Mouse (Mus musculus): ENCODE measurements around the gene Alkbh1.
"Not testable (repeated sequence)": the region's sequence is repeated elsewhere in the genome, so short reads cannot be mapped to it uniquely, and the experiment has no call there.

Gene Alkbh1

DNA sequence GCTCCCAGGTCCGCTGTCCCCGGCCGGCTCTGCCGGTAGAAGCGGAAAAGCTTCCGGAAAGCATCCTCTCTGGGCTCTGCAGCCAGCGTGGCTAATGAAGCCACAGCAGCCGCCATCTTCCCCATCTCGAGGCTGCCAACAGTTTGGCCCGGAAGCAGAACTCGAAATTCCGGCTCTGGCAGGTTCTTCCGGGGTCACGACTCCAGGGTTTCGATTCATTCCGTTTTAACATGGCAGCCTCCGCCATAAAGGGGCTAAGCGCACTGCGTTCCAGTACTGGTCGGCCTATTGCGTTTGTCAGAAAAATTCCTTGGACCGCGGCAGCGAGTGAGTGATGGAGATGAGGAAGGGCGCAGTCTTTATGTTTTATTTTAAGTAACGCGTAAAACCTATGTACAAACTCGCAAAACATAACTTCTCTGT, at the start of gene Alkbh1, which contains the start of gene Slirp:
TSS of gene Alkbh1 (minus strand) at position 318 of the 423 bp plus-strand sequence.
TSS of gene Slirp (plus strand) at position 197 of the 423 bp plus-strand sequence.
- peak; percentile 77 for DNase-seq (ENCODE audit: low read depth, low spot score)

GRCm38 (mm10) chr12:87488683-87489082, 44.9 kb upstream of the Alkbh1 start:
- not testable (repeated sequence) for DNase-seq (ENCODE audit: low read depth, low spot score)

DNA sequence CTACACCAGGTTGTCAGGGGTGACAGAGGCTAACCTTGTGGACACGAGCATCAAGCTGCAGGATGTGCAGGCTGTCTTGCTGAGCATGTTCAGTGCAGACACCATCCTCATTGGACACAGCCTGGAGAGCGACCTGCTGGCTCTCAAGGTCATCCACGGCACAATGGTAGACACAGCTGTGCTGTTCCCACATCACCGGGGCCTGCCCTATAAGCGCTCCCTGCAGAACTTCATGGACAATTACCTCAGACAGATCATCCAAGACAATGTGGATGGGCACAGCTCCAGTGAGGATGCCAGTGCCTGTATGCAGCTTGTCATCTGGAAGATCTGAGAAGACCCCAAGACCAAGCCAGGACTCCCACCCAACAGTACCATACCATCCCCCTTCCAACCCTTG, 38.7 kb upstream of the Alkbh1 start:
- not testable (repeated sequence) for DNase-seq (ENCODE audit: low read depth, low spot score)

GRCm38 (mm10) chr12:87474756-87475155, 30.9 kb upstream of the Alkbh1 start:
- DNase-seq (ENCODE audit: low read depth, low spot score) = no peak

GRCm38 (mm10) chr12:87471964-87472786, 28.4 kb upstream of the Alkbh1 start, which contains the start of gene Snw1:
Gene Snw1 (minus strand): TSS chr12:87472274.
- DNase-seq (ENCODE audit: low read depth, low spot score) = peak; percentile 87

GRCm38 (mm10) chr12:87471421-87471963, 27.7 kb upstream of the Alkbh1 start:
- no peak for DNase-seq (ENCODE audit: low read depth, low spot score)

- no peak for DNase-seq (ENCODE audit: low read depth, low spot score)
Observed at GRCm38 (mm10) chr12:87470263-87471136, 26.7 kb upstream of the Alkbh1 start.

DNA sequence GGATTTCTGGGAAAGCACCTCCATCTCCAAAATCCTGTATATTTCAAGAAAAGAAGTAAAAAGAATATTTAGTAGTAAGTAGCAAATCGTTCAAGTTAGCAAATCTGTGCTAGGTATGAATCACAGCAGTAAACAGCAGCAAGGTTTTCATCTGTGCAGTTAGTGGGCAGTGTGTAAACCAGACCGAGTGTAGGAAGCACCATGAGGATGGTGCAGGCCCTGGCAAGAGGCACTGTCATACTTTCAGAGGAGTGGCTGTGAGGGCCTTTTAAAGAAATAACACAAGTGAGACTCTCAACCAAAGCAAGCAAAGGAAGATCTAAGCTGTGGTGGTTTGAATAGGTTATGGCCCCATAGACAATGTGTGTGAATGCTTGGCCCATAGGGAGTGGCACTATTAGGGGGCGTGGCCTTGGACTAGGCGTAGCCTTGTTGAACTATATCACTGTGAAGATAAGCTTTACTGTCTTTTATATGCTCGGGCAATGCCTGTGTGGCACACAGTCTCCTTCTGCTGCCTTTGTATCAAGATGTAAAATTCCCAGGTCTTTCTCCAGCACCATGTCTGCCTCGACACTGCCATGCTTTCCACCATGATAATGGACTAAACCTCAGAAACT, 21.0 kb upstream of the Alkbh1 start:
- peak; percentile 11 for DNase-seq (ENCODE audit: low read depth, low spot score)

DNA sequence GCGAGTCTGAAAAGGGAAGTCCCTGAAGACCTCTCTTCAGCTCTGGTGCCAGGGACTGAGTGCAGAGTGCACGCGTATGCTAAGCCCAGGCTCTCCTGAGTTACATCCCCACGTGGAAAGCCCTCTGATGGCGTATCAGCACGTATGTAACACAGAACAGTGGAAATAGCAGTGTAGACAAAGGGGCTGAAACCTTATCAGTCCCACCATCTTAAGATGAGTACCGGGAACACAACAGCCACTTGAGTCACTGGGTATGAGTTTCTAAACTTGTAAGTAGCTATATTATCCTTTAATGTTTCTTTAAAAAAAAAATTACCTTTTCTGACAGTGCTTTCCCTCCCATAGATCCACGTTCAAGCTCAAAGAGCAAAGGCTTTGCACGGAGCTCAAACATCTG, 5.6 kb upstream of the Alkbh1 start:
- no peak for DNase-seq (ENCODE audit: low read depth, low spot score)

DNA sequence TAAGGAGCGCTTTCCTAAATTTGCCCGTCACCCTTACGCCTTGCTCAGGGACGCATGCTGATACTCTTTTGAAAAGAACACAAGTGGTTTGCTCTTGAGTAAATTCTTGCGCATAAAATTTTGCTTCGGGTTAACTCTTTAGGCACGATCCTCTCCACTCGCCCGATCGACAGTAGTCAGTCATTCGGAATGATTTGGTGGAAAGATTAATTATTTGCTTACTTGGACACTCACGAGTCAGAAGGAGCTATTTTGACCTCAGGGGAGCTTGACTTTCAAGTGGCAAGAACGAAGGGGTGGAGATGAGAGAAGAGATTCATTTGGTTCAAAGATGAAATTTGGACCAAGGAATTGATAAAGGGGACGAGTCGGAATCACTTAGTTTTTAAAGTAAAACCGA, 394 bp upstream of the Alkbh1 start:
- peak; percentile 5 for DNase-seq (ENCODE audit: low read depth, low spot score)

DNA sequence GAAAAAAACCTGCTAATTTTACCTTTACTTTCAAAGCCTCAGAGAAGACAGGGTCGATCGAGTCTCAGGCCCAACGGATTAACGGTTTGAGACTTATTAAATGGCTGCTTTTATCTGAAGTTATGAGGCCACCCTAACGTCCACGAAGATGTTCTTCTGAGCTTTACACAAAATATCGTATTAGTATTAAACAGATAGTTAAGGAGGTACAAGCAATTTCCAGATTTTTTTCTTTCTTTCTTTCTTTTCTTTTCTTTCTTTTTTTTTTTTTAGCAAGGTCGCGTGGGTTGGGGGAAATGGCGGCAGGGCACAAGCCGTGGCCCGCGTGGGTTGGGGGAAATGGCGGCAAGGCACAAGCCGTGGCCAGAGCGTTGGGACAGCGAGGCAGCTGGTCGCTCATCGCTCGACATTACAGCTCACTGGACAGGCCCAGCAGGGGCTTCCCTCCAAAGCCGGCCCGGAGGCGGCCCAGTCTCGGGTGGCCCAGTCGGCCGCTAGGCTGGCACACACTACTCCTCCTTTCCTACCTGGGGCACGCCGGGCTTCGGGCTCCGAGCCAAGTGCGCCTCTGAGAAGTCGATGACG, 610 bp downstream of the Alkbh1 start:
- peak; percentile 15 for DNase-seq (ENCODE audit: low read depth, low spot score)

GRCm38 (mm10) chr12:87442177-87443114, 1.4 kb downstream of the Alkbh1 start:
- DNase-seq (ENCODE audit: low read depth, low spot score) = peak; percentile 9

GRCm38 (mm10) chr12:87428885-87429284, 14.9 kb downstream of the Alkbh1 start:
- no peak for DNase-seq (ENCODE audit: low read depth, low spot score)

GRCm38 (mm10) chr12:87428295-87428694, 15.5 kb downstream of the Alkbh1 start:
- DNase-seq (ENCODE audit: low read depth, low spot score) = no peak

GRCm38 (mm10) chr12:87426354-87427031, 17.3 kb downstream of the Alkbh1 start:
- no peak for DNase-seq (ENCODE audit: low read depth, low spot score)

DNA sequence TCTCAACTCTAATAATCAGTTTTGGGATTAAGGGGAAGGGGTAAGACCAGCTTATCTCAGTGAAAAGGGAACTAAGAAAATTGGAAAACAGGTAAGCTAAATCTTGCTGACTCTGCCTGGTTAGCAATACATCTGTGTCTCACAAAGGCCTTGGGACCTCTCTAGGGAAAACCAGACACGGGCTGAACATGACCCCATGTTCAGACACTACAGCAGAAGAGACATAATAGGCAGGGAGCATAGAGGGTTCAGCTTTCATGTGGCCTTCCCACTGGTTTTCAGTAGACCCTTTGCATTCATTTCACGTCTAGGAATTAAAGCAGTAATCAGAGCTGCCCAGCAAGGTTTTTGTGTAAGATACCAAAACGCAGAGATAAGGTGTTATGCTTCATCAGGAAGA, 19.3 kb downstream of the Alkbh1 start:
- no peak for DNase-seq (ENCODE audit: low read depth, low spot score)

DNA sequence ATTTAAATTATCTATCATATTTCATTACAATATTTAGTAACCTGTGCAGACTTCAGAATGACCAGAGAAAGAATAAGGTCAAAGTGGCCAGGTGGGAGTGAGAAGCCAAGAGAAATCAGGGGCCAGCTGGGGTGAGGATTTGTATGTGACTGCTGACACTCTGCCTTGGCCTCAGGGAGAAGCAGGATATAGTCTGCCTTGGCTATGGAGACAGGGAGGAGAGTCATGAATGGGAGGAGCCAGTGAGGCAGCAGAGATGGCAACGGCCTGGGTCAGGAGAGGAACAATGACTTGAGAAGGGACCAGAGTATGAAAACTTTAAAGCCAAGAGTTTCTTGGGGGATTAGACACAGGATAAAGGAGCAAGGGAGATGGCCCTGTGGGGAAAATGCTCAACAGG, 20.1 kb downstream of the Alkbh1 start:
- no peak for DNase-seq (ENCODE audit: low read depth, low spot score)

DNA sequence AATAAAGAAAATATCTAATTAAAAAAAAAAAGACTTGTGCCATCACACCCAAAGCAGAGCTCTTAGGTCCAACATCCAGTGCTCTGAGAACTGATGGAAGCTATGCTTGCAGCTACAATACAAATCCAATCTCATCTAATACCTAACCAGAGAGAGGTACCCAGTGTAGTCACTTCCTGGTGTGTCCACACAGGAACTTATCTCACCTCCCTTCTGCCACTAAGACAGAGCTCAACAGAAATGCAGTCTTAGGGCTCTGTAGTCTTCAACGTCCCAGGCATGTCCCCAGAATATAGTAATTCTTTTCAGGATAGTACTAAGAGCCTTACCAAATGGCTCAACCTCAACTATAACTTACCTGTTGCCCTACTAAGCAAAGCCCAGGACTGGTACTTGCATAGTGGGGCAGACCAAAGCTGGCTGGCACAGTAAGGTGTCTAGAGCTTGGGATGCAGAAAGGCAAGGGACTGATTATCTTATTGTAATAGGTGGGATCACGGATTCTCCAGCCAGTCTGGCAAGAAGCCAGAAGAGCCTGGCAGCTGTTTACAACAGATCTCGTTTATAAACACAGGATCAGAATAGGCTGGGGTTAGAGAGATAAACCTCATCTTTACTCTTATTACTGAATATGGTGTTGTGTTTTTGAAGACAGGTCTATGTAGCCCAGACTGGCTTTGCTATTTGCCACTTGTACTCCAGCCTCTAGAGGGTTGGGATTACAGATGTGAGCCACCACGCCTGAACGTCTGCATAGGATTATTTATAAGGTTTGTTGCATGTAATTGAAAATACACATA, 21.9 kb downstream of the Alkbh1 start:
- no peak for DNase-seq (ENCODE audit: low read depth, low spot score)
